Mouse (Mus musculus): Measurements from ENCODE around the gene Oma1.

DNA sequence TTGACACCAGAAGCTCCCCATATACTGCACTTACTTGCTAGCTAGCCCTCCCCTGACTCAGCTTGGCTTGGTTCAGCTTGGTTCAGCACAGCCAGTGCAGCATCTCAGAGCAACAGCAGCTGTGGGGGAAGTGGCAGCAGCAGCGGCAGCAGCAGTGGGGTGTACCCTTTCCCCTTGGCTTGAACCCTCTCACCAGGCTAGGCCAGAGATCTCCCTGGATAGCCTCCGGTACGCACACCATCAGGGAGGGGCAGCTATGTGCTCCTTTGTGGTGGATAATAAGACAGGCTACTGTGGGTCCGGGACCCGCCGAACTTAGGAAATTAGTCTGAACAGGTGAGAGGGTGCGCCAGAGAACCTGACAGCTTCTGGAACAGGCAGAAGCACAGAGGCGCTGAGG is 40.6 kb upstream of the Oma1 start:
- TF ChIP-seq CTCF (conservative IDR thresholded peaks at IDR 0.05; ENCODE audit: insufficient read depth, insufficient read length, low read depth, low read length): no peak
- no peak for TF ChIP-seq POLR2A (IDR thresholded peaks at IDR 0.05; ENCODE audit: low read depth, low read length)
